Mouse (Mus musculus) bone marrow macrophage, adult 2 months (primary cell): Measurements from ENCODE around the gene Cdc42.

Experiments
- CTCF ChIP-seq: IDR thresholded peaks from 2 replicates; pipeline ENCODE4 v1.5.1; 2012; ENCODE audit warnings: low read depth, mild to moderate bottlenecking, low read length, moderate library complexity
- POLR2A ChIP-seq: IDR thresholded peaks from 2 replicates; pipeline ENCODE4 v1.6.1; 2012; ENCODE audit warnings: mild to moderate bottlenecking, low read depth, low read length, borderline replicate concordance

- TF ChIP-seq CTCF (no peak), POLR2A (no peak)
These were observed 20.2 kb upstream of the Cdc42 start for GRCm38 (mm10) chr4:137377526-137378304.
